Mouse (Mus musculus): ENCODE results near the gene Elp4.

Elp4 gene

DNA sequence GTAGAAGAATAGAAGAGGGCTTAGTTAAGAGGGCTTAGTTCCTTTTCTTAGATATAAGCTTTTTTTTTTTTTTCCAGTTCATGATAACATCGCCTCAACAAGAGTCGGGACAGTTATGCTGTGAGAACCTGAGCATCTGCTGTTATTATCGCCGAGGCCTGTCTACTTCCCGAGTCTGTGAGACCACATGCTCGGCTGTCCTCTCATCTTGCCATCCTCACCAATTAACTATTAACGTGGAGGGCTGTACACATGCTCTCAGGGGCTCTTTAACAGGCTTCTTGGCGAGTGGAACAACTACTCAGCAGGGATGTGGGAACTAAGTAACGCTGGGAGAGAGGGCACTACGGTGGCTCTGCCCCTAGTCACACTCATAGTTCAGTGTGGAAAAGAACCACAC is 99.9 kb downstream of the Elp4 start:
- peak; percentile 67 for DNase-seq

DNA sequence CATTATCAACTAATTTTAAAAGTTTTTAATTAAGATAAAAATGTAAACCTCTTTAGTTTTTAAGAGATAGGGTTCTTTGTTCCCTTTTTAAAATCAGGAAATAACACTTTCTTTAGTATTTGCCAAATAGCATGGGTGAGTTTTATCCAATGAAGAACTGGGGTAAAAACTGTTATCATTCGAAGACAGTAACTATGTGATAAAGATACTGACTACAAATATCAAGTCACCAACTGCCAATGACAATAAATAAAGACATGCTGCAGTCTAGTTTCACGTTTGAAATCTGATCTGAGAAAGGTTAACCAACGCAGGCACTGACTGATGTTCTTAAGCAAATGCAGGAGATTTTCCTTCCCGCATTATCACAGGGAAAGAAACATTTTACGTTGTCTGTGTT is 100.9 kb downstream of the Elp4 start:
- DNase-seq, result no peak

DNA sequence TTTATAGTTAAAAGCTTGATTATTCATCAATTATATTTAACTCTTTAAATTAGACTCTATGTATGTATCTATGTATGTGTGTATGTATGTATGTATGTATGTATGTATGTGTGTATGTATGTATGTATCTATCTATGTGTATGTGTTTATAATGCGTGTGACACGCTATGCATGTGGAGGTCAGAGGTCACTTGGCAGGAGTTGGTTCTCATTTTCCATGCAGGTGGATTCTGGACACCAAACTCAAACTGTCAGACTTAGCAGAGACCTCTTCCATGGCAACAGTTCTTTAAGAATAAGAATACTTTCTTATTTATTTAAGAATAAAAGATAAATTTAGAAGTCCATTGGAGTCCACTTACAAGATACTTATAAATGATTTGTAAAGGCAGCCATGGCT is 101.5 kb downstream of the Elp4 start:
- peak; percentile 36 for DNase-seq

DNA sequence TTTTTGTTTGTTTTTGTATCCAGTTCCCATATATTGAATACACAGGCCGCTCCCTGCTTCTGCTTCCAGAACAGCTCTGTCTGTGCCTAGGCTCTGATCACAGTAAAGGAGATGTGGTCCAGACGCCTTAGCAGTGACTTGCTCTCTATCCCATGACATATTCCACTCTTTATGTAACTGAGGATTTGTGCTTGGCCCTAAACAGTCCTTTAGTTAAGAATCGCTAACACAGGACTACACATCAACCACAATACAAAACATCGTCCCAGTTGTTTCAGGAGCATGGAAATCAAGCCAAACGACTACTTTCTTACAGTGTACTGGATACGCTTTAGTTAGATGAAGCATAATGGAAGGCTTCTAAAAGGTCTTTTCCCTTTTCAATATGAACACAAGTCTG is 102.8 kb downstream of the Elp4 start:
- DNase-seq, result peak; percentile 39

DNA sequence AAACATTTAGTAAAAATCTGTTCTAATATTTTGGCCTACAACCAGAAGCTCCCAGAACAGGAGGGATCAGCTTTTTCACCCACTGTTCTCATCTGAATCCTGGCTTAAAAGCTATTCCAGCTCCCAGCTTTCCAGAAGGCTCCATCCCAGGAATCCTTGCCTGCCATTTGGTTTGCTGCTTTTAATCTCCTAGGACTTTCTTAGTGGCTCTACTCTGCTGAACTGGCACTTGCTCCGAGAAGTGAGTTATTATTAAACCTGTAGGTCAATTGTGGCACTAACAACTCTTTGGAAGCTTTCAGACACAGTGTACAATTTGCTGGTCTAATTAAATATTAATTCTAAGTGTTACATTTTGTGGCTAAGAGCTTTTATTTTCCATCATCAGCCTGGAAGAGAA is 103.7 kb downstream of the Elp4 start:
- DNase-seq, result peak; percentile 84

DNA sequence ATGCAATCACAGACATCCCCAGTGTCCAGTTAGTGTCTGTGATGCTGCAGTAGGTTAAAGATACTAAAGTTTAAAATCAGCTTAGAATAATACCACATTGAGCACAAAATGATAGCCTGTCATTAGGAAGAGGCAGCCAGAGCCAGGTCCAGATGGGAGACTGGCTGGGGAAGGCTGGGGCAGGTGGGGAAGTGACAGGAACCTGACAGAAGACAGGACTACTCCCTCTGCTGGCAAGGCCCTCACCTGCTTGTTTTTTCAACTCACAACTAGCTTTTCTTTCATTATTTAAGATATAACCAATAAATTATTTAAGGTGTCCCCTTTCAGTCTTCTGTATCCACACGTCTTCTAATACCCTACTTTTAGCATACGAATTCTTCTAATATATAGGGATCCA is 104.5 kb downstream of the Elp4 start:
- DNase-seq, result peak; percentile 90

DNA sequence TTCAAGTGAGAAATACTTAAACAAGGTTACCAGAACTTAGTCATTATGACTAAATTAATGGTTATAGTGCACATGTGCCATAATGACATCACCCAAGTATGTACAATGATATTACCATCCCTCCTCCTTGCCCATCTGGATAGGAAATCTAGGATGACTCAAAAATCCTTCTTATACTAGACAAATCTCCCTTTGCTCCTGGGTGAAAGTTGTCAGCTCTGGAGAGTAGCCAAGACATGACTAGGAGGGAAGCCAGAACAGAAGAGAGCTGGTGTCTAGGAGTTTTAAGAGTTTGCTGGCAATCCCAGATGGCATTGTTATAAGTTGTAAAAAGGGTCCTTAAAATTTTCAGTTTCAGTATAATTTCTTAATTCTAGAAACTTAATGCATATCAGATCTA is 106.5 kb downstream of the Elp4 start:
- DNase-seq, result peak; percentile 46

DNA sequence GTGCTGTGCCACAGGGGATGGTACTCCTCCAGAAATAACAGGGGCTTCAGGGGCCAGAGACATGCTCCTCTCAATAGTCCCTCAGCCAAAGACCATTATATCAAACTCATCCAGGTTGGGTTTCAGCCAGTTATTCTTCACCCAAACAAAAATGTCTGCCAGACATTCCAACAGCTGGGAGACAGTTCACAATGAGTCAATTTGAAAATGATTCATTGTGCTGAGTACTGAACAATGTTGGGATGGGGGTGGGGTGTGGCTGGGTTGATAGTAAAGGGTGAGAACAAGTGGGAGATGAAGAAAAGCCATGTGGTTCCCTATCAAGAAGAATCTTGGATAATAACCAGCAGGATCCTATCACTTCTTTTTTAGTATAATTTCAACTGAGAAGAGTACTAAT is 108.3 kb downstream of the Elp4 start:
- no peak for DNase-seq

DNA sequence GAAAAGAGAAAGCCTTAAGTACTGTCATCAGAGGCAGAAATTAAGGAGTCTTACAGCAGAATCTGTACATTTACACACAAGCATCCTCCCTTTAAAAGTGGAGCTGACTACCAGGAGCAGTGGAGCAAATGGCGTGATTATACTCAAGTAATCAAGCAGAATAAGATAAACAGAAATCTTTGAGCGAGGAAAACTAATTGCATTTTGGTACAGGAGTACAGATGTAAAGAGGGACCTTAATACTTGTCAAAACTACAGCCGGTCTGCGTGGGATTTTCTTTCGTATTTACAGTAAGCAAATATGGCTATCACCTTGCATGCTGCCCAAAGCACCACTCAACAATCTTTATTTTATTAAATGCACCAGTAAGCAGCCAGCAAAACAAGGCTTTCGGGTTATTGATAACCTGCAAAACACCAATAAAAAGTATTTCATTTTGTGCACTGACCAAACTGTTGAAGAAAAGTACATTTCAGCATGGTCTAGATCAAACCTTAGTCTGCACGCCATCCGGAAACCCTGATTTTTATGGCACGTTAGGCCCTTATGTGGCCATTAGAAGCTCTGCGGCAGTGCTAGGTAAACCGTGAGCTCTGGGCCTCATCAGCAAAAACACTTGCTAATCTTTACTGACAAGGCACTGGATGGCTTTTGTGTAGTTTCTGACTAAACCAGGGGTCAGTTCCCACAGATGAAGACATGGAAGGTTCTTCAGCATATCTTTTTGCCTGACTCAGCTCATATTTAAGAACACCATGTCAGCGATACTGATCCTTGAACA is 111.8 kb downstream of the Elp4 start:
- DNase-seq, result no peak

DNA sequence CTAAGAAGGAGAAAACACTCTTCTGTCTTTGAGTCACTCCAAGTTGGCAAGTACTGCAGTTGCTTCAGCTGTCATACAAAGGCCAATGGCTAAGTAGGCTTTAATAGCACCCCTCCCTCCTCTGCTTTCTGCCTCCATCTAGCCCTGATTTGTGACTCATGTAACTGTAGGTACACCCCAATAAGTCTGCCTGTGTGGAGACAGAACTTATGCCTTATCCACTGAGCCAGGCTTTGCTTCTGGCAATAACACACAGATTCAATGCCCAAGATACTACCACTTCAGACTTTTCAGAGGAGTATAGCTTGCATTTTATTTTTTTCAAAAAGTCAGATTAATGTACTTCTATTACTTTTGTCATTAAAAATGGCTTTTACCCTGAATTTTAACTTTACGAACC is 114.4 kb downstream of the Elp4 start:
- no peak for DNase-seq

DNA sequence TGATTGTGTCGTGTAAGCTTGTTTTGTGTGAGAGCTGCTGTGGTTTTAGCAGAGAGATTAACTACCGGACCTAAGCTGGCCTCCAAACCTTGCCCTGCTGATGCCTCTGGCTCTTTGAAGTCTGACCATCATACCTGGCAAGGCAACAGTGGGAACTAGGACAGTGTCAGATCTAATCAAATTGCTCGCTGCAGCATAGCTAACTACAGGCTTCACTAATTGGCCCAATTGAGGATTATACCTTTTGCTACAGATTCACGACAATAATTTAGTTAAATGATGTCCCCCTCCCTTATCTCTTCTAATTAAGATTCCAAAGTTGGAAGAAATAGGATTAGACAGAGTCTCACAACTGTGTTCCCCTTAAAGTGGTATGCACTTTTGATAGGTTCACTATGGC is 116.6 kb downstream of the Elp4 start:
- DNase-seq, result no peak

DNA sequence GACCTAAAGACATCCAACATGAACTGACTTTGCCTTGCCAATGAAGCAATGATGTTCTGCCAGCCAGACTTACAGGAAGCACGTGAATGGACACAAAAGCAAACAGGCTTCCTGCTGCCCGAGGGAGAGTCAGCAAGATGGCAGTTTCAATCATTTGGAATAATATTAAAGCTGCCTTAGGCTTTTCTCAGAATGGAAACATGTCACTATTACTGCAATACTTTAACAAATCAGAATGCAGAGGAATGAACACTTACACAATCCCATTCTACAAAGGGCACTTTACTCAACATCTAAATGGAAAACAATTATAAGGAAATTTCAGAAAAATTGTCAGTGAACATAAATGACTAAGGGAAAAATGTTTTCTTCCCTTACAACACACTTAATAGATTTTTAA is 117.4 kb downstream of the Elp4 start:
- no peak for DNase-seq

DNA sequence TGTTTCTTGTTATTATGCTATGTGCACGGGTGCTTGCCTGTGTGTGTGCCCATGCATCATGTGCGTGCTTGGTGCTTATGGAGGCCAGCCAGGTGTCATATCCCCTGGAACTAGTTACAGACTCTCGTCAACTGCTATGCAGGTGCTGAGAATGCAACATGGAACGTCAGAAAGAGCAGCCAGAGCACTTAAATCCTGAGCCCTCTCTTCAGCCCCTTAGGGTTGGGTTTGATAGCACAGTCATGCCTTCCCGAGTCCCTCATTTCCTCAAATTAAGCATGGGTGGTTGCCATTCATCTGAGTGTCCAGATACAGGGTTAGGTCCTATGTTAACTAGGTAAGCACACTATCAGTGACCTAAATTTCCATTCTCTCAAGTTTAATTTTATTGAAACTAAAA is 121.5 kb downstream of the Elp4 start:
- DNase-seq, result no peak

DNA sequence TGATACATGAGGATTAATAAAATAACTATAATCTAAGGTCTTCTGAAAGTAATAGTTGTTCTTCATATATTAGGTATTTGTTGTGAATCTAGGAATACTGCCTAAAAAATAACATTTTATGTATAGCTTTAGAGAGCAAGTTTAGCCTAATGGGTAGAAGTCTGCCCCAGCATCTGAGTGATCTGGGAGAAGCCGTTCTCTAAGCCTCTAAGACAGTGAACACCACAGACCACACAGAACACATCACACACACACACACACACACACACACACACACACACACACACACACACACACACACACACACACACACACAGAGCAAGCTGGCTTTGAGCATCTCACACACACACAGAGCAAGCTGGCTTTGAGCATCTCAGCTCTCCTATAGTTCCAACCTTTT is 123.6 kb downstream of the Elp4 start:
- DNase-seq, result no peak

DNA sequence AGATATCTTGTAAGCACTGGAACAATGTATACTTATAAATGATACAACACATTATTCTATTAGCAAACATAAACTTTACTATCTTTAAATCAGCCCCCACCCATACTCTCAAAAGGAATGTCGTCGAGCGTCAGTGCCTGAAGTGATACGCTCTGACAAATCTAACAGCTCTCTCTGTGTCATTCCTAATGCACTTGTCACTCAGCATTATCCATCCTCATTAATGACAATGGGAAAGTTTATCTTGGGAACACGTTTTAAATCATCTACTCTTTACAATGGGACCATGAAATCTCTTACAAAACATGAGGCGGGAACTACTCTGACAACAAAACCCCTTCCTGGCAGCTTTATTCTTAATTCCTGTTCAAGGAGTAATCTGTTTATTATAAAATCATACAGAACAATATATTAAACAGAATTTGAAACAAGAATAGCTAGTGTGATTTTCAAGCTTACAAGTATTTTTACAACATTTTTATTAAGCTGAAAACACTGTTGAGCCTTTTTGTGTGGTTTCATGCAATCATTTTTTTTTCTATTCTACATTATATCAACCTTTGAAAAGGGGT is 125.0 kb downstream of the Elp4 start:
- DNase-seq, result no peak

DNA sequence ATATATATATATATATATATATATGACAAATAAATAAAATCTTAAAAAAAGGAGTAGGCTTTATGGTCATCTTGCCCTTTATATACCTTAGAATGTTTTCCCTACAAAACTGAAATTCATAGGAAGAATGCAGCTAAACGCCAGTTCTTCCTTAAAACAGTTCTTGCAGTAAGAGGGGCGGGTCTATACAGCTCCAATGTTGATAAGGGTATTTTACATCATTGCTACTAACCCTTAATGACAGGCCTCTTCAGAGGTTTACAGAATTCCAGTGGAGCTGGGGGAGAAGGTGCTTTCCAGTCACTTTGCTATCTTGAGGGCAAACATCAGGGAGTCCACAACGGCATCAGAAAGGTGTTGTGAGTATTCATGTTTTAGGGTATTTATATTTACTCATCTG is 133.1 kb downstream of the Elp4 start:
- no peak for DNase-seq

DNA sequence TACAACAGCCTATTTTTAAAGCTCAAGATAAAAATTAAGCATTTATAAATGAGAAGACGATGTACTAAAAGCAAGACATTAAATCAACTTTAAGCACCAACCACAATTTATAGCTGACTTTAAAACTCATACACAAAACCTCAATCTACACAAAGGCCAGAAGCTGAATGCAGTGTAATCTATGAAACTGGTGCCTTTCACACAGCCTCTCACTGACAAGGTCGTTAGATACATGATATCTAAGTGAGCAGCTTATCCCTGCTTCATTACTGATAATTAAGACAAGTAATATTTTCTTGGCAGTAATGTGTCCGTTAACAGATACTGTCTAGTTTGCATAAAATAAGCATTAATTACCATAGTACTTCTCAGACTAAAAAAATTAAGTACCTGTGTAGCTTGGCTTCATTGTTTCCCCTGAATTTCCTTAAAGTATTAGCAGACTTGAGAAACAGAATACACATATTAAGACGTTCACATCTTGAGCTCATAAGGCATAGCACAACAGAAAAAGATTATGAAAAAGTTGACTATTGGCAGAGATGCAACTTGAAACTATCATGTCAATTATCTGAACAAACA is 134.5 kb downstream of the Elp4 start:
- DNase-seq, result no peak

DNA sequence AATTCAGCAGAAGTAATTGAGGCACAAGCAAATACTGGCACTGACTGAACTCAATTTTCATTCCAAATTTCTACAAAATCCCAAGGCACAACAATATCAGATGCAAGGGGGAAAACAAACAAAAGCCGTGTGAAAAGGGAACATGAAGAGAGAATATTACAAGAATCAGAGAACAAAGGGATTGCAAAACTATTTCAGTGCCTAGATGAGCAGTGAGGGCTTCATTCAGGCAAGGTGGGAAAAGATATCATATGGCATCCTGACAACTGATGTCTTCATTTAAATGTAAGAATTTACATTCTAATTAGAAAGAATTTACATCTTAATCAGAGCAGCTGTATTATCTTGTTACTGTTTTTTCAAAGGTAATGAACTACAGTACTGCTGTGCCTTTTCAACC is 150.9 kb downstream of the Elp4 start:
- DNase-seq, result no peak

DNA sequence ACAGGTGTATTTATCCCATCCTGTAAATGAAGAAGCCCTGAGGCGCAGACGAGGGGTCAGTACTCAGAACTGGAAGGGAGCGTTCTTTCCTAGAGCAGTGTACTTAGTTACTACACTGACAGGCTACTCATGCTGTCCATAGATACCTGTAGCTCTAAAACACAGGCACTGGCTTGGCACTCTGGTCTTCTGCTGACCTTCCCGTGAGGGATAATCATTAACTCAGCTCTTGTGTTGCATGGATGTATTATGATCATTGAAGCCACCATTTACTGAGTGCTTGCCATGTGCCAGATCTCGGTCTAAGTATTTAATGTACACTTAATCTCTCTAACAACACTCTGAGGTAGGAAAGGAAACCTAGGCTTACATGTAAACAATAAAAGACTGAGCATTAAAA is 155.3 kb downstream of the Elp4 start:
- no peak for DNase-seq

DNA sequence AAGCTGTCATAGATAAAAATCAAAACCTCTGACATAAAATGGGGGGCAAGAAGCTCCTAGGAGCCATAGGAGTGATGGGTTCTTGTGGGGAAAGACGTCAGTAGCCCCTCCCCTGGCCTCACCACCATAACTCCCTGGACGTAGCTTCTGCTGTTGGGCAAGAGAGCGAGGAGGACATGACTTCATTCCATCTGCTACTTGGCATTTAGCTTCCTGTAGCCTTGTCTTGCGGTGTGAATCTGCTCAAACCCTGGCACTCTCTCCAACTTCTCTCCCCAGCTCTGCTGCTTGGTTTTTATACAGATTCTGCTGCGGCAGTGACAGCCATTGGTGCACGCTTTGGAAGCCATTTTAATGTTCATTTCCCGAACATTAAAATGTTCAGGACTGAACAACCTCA is 157.5 kb downstream of the Elp4 start:
- DNase-seq, result peak; percentile 76

DNA sequence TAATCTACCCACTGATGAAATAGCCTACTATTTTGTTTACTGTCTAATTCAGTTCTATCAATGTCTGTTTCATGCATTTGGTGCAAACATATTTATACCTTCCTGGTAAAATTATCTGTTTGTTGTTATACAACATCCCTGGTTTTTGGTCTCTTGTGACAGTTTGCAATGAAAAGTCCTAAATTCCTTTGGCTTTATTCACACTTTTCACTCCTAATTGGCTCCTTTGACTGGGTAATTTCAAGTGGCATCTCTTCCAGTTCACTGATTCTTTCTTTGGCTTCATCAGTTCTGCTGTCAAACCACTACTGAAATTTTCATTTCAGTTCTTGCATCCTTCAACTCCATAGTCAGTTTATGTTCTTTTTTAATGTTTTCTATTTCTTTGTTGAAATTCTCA is 168.2 kb downstream of the Elp4 start:
- peak; percentile 37 for DNase-seq

DNA sequence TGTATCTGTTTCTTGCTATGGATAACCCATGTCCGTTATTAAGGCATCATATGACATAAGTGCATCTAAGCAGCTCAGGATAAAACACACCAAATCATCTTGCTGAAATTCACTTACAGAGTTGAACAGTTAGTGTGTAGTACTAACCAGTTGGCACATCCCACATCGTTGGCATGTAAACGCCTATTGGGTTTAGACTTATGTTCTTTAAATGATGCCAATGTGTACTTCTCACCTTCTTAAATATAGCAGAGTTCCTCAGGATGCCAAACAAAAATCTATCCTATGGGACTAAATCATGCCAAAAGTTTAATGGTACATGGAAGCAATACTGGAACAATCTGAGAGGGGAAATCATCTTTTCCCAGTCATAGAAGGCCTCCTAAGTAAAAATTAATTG is 173.7 kb downstream of the Elp4 start:
- no peak for DNase-seq

DNA sequence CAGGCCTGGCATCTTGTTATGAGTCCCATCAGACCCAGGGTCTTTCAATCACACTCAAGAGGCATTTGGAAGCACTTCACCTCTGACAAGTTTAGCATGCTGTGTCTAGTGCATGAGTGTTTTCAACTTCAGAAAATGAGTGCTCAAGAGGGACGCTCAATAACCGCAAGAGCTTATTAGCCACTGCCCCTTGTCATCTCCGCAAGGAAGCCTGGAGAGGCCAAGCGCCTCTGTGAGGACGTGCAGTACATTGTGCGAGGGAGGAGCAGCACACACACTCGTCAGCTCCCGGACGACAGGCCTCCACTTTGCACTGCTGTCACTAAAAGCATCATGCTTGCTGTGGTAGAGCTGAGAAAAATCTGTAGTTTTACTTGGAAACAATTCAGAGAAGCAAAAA is 177.7 kb downstream of the Elp4 start:
- no peak for DNase-seq

DNA sequence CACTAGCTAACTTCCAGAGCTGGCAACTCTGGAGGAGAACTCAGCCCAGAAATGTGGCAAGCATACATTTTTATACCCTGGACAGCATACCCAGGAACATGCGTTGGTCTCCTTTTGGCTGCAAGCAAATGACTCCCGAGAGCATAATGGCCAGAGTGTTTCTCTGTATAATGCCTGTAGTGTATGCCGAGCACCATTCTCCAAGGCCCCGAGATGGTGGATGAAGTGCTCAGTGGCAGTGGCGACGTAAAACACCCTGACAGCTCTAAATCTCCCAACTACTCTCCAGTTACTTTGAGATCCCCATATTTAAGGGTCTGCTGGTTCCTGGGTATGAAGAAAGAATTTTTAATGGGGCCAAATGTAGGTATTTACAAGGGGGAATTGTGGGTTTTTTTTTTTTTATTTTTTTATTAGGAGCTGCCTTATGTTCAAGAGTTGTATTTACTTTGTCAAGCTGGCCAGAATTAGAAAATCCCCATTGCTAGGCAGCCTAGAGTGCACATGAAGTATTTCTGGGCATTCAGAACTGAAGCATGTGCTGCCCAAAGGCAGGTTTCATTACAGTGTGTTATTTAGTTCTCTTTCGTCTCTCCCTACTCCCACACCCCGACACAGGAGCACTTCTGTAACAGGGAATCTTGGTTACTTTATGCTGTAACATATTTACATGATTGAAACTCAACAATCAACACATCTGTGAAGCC is 188.8 kb downstream of the Elp4 start:
- DNase-seq, result no peak

Data from cerebellum, adult 9-10 months (tissue).